Mouse (Mus musculus): ENCODE data around the gene Fgd1. TPM values are rescaled to one million over a fixed set of nuclear protein-coding genes. Genes with fewer than 3 reads are reported as not detected.

Fgd1 gene
- total RNA-seq, 2 experiments from 2014 or later, result 11.9 to 15.7 TPM

- DNase-seq (ENCODE audit: low spot score in 2 of 2), result no peak
These were observed 39.6 kb downstream of the Fgd1 start for GRCm38 (mm10) chrX:151085599-151085998.

GRCm38 (mm10) chrX:151087418-151087817 lies 41.5 kb downstream of the Fgd1 start:
- DNase-seq (ENCODE audit: low spot score in 2 of 2), result no peak

- DNase-seq (ENCODE audit: low spot score in 2 of 2), result peak; percentile 51
These were observed 50.5 kb downstream of the Fgd1 start, which contains the start of gene Tsr2 for GRCm38 (mm10) chrX:151096171-151097058. Gene Tsr2, minus strand, starts transcription at chrX:151096543.

- DNase-seq (ENCODE audit: low spot score in 2 of 2), result no peak
These were observed 61.5 kb downstream of the Fgd1 start for GRCm38 (mm10) chrX:151107301-151108067.

- peak in 1 of 2 experiments; percentile 20 for DNase-seq (ENCODE audit: low spot score in 2 of 2)
These were observed 70.8 kb downstream of the Fgd1 start for GRCm38 (mm10) chrX:151116795-151117194.

GRCm38 (mm10) chrX:151117432-151117831 lies 71.5 kb downstream of the Fgd1 start:
- DNase-seq (ENCODE audit: low spot score in 2 of 2), result no peak

GRCm38 (mm10) chrX:151123933-151124332 lies 78.0 kb downstream of the Fgd1 start:
- DNase-seq (ENCODE audit: low spot score in 2 of 2), result no peak

- DNase-seq (ENCODE audit: low spot score in 2 of 2), result no peak
These were observed 84.5 kb downstream of the Fgd1 start for GRCm38 (mm10) chrX:151130493-151130892.

- no peak for DNase-seq (ENCODE audit: low spot score in 2 of 2)
These were observed 86.8 kb downstream of the Fgd1 start for GRCm38 (mm10) chrX:151132785-151133184.

Other genes starting within 250 kb of the Fgd1 start
- gene Maged2, start 231.8 kb upstream of the Fgd1 start, total RNA-seq (2021), result 10 to 100 TPM; 65.3 to 90.0 TPM
- gene Gnl3l, start 28.8 kb upstream of the Fgd1 start, total RNA-seq (2021), result 10 to 100 TPM; 60.1 to 75.5 TPM
- gene Tsr2, start 50.4 kb downstream of the Fgd1 start, total RNA-seq (2021), result 10 to 100 TPM; 42.9 to 49.3 TPM
- gene Wnk3, start 151.9 kb downstream of the Fgd1 start, total RNA-seq (2021), result 1 to 10 TPM; 1.2 to 1.5 TPM